Mouse (Mus musculus) CH12.LX (cell line): Measurements from ENCODE around the gene Dgcr2. TPM values are rescaled to one million over a fixed set of nuclear protein-coding genes. Genes with fewer than 3 reads are reported as not detected.

Source experiments
- DNase-seq: peaks from one replicate; pipeline ENCODE4 v3.0.0-alpha.2; 2013; ENCODE audit errors: extremely low read depth
- H3K27ac ChIP-seq: 2 replicates; pipeline ENCODE4 v1.5.1; 2012; ENCODE audit warnings: low read depth, mild to moderate bottlenecking, control low read depth, moderate library complexity; ENCODE audit not compliant: insufficient read depth
- H3K27me3 ChIP-seq: replicated peaks from 2 replicates; pipeline ENCODE3; 2012; ENCODE audit warnings: inconsistent platforms
- H3K36me3 ChIP-seq, 2 experiments: replicated peaks in 1 of 2; 2 replicates each; pipeline versions ENCODE3 to v1.6.1; 2012; ENCODE audit warnings: inconsistent platforms in 1 of 2, low read length in 1 of 2, mild to moderate bottlenecking in 1 of 2, mixed read lengths in 1 of 2, moderate library complexity in 1 of 2; ENCODE audit not compliant: control insufficient read depth in 1 of 2, insufficient read depth in 1 of 2
- H3K4me1 ChIP-seq, 2 experiments: 2 replicates each; pipeline ENCODE4 v1.6.1; 2012; ENCODE audit warnings: inconsistent platforms in 1 of 2, moderate library complexity in 1 of 2; ENCODE audit not compliant: insufficient read depth in 2 of 2, control insufficient read depth in 1 of 2
- H3K4me2 ChIP-seq: 2 replicates; pipeline ENCODE4 v1.6.1; 2012; ENCODE audit warnings: low read depth, mild to moderate bottlenecking, control low read depth; ENCODE audit not compliant: poor library complexity, insufficient read depth, severe bottlenecking
- H3K4me3 ChIP-seq, 3 experiments: fragments of 150-350 bp in 1 of 3; sonication (generic) in 1 of 3; replicated peaks in 1 of 3; 2 replicates each; pipeline versions ENCODE3 to v1.5.1; 2011 to 2012; ENCODE audit warnings: low read depth in 2 of 3, low read length in 2 of 3, mild to moderate bottlenecking in 2 of 3, moderate library complexity in 2 of 3, control low read depth in 1 of 3, improper control_type of control experiment in 1 of 3, inconsistent platforms in 1 of 3, mixed read lengths in 1 of 3; ENCODE audit not compliant: poor library complexity in 1 of 3
- H3K79me2 ChIP-seq: replicated peaks from 2 replicates; pipeline ENCODE4 v1.6.1; 2012; ENCODE audit warnings: mild to moderate bottlenecking, moderate library complexity; ENCODE audit not compliant: control insufficient read depth, poor library complexity, insufficient read depth, severe bottlenecking; ENCODE audit errors: extremely low read depth
- H3K9ac ChIP-seq: 2 replicates; pipeline ENCODE4 v1.6.1; 2012; ENCODE audit warnings: low read depth, mild to moderate bottlenecking, control low read depth, moderate library complexity; ENCODE audit not compliant: insufficient read depth
- H3K9me3 ChIP-seq: replicated peaks from 2 replicates; pipeline ENCODE3; 2012; ENCODE audit warnings: low read length, inconsistent platforms, mixed read lengths
- BHLHE40 ChIP-seq: IDR thresholded peaks from 2 replicates; pipeline ENCODE4 v1.6.1; 2011; ENCODE audit warnings: mild to moderate bottlenecking, low read depth, low read length, improper control_type of control experiment
- CHD1 ChIP-seq: IDR thresholded peaks from 2 replicates; pipeline ENCODE4 v1.6.1; 2012; ENCODE audit warnings: low read depth, low read length, improper control_type of control experiment, inconsistent platforms
- E2F4 ChIP-seq: IDR thresholded peaks from 2 replicates; pipeline ENCODE4 v1.6.1; 2011; ENCODE audit warnings: low read depth, low read length, improper control_type of control experiment; ENCODE audit not compliant: insufficient replicate concordance
- ELF1 ChIP-seq: IDR thresholded peaks from 2 replicates; pipeline ENCODE4 v1.6.1; 2014; ENCODE audit warnings: low read depth, mild to moderate bottlenecking, inconsistent platforms, low read length, improper control_type of control experiment
- EP300 ChIP-seq: IDR thresholded peaks from 2 replicates; pipeline ENCODE4 v1.6.1; 2011; ENCODE audit warnings: low read length, improper control_type of control experiment
- GABPA ChIP-seq: IDR thresholded peaks from 2 replicates; pipeline ENCODE4 v1.6.1; 2012; ENCODE audit warnings: low read depth, low read length, improper control_type of control experiment, inconsistent platforms; ENCODE audit not compliant: insufficient replicate concordance
- JUN ChIP-seq: IDR thresholded peaks from 2 replicates; pipeline ENCODE4 v1.6.1; 2011; ENCODE audit warnings: low read depth, mild to moderate bottlenecking, low read length, improper control_type of control experiment, moderate library complexity; ENCODE audit not compliant: insufficient read depth
- MAZ ChIP-seq: IDR thresholded peaks from 2 replicates; pipeline ENCODE4 v1.6.1; 2012; ENCODE audit warnings: low read depth, mild to moderate bottlenecking, inconsistent platforms, low read length, improper control_type of control experiment, moderate library complexity
- MEF2A ChIP-seq: IDR thresholded peaks from 2 replicates; pipeline ENCODE4 v1.6.1; 2014; ENCODE audit warnings: low read depth, mild to moderate bottlenecking, inconsistent platforms, low read length, improper control_type of control experiment, borderline replicate concordance
- MXI1 ChIP-seq: IDR thresholded peaks from 2 replicates; pipeline ENCODE4 v1.6.1; 2011; ENCODE audit warnings: mild to moderate bottlenecking, low read depth, low read length, improper control_type of control experiment
- MYC ChIP-seq: IDR thresholded peaks from 2 replicates; pipeline ENCODE4 v1.6.1; 2011; ENCODE audit warnings: low read depth, mild to moderate bottlenecking, improper control_type of control experiment, low read length
- NELFE ChIP-seq: IDR thresholded peaks from 2 replicates; pipeline ENCODE4 v1.6.1; 2011; ENCODE audit warnings: low read depth, low read length, improper control_type of control experiment
- PAX5 ChIP-seq: IDR thresholded peaks from 2 replicates; pipeline ENCODE4 v1.6.1; 2012; ENCODE audit warnings: low read length, inconsistent platforms, mixed read lengths
- POLR2A ChIP-seq: IDR thresholded peaks from 2 replicates; pipeline ENCODE4 v1.6.1; 2011; ENCODE audit warnings: low read depth, mild to moderate bottlenecking, improper control_type of control experiment, low read length
- POLR2AphosphoS2 ChIP-seq: IDR thresholded peaks from 2 replicates; pipeline ENCODE4 v1.6.1; 2011; ENCODE audit warnings: low read depth, low read length, improper control_type of control experiment
- RCOR1 ChIP-seq: conservative IDR thresholded peaks from 2 replicates; pipeline ENCODE4 v1.6.1; 2012; ENCODE audit warnings: low read depth, mild to moderate bottlenecking, inconsistent platforms, low read length, improper control_type of control experiment
- SMC3 ChIP-seq: IDR thresholded peaks from 2 replicates; pipeline ENCODE4 v1.6.1; 2011; ENCODE audit warnings: low read depth, low read length, improper control_type of control experiment
- TBP ChIP-seq: conservative IDR thresholded peaks from 2 replicates; pipeline ENCODE4 v1.6.1; 2011; ENCODE audit warnings: low read depth, low read length, improper control_type of control experiment
- TCF12 ChIP-seq: IDR thresholded peaks from 2 replicates; pipeline ENCODE4 v1.6.1; 2014; ENCODE audit warnings: low read depth, mild to moderate bottlenecking, inconsistent platforms, low read length, improper control_type of control experiment
- UBTF ChIP-seq: IDR thresholded peaks from 2 replicates; pipeline ENCODE4 v1.6.1; 2012; ENCODE audit warnings: low read depth, mild to moderate bottlenecking, inconsistent platforms, low read length, improper control_type of control experiment, moderate library complexity
- USF1 ChIP-seq: IDR thresholded peaks from 2 replicates; pipeline ENCODE4 v1.6.1; 2014; ENCODE audit warnings: low read depth, mild to moderate bottlenecking, inconsistent platforms, low read length, improper control_type of control experiment
- ZC3H11A ChIP-seq: IDR thresholded peaks from 2 replicates; pipeline ENCODE4 v1.6.1; 2012; ENCODE audit warnings: low read depth, mild to moderate bottlenecking, inconsistent platforms, low read length, improper control_type of control experiment
- ZKSCAN1 ChIP-seq: IDR thresholded peaks from 2 replicates; pipeline ENCODE4 v1.6.1; 2012; ENCODE audit warnings: low read depth, inconsistent platforms, low read length, improper control_type of control experiment, borderline replicate concordance
- ZMIZ1 ChIP-seq: IDR thresholded peaks from 2 replicates; pipeline ENCODE4 v1.6.1; 2012; ENCODE audit warnings: low read depth, mild to moderate bottlenecking, inconsistent platforms, low read length, improper control_type of control experiment
- dilution Hi-C: fragments of 300-500 bp; cut with MboI; formaldehyde crosslinking; loops from 2 replicates; pipeline ENCODE4 v1.14.3; 2020; ENCODE audit warnings: low sequenced_read_pairs; ENCODE audit not compliant: extremely low pct_unique_long_range_greater_than_20kb, extremely low pct_ligation_motif_present
- in situ Hi-C: fragments of 300-500 bp; cut with MboI; formaldehyde crosslinking; loops from 3 replicates; pipeline ENCODE4 v1.14.3; 2019; ENCODE audit warnings: low sequenced_read_pairs, low pct_ligation_motif_present, low pct_unique_long_range_greater_than_20kb, mixed read lengths
- polyA plus RNA-seq: library from polyadenylated mRNA; unstranded; fragments of >175 nt; gene quantifications from 2 replicates; pipeline ENCODE4 v1.2.1, GENCODE M21; 2012; ENCODE audit warnings: low read depth; ENCODE audit not compliant: insufficient read length
- total RNA-seq, 2 experiments: library from RNA; depleted of rRNA; stranded (reverse); fragments of 300-350 nt in 1 of 2; fragments of >200 nt in 1 of 2; gene quantifications; 2 replicates each; pipeline ENCODE4 v1.2.3; 2012 to 2014

The Dgcr2 gene
- total and polyA plus RNA-seq, 3 experiments, result 41.5 to 54.8 (median 48.0) TPM

DNA sequence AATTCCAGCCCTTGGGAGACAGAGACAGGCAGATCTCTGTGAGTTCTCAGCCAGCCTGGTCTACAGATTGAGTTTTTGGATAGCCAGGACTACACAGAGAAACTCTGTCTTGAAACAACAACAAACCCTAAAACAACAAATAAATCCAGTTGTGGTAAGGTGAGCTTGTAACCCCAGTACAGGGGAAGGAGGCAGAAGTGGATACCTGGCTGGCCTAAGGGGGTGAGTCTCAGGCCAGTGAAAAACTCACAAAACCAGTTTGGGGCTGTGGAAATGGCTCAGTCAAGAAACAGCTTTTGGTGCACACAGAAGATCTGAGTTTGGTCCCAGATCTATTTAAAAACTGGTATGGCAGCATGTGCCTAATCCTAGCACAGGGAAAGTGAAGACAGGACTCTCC, 16.2 kb downstream of the Dgcr2 start:
- Histone ChIP-seq H3K4me3 (no peak overlapping the region), H3K79me2 (peaks cover 49% of the 10 kb centered on the region)
- TF ChIP-seq NELFE (no peak), ELF1 (no peak), ZMIZ1 (no peak), POLR2A (no peak), MXI1 (no peak), BHLHE40 (no peak), PAX5 (no peak), EP300 (no peak), USF1 (no peak), TBP (no peak), ZC3H11A (no peak), JUN (no peak), MEF2A (no peak), POLR2AphosphoS2 (no peak), SMC3 (no peak), UBTF (no peak), CHD1 (no peak)
- TF ChIP-seq, all 38 proteins: peak for 0
- no peak for DNase-seq
- Histone ChIP-seq H3K9me3 (peaks cover 11% of the 10 kb centered on the region), H3K27ac (no peak overlapping the region), H3K4me2 (no peak overlapping the region), H3K27me3 (no peaks in the 10 kb centered on the region), H3K9ac (no peak overlapping the region), H3K4me1 (peaks cover 8 to 36% of the 10 kb centered on the region in 2 experiments), H3K36me3 (peaks cover 22 to 93% of the 10 kb centered on the region in 2 experiments)
- in situ Hi-C loops, result no loop called here
- dilution Hi-C loops, result no loop called here

GRCm38 (mm10) chr16:17879571-17879970, 18.8 kb downstream of the Dgcr2 start:
- no peak overlapping the region for H3K27ac ChIP-seq
- peaks cover 44% of the 10 kb centered on the region for H3K79me2 ChIP-seq
- no peak overlapping the region for H3K4me2 ChIP-seq
- H3K9ac ChIP-seq, result no peak overlapping the region
- H3K36me3 ChIP-seq, result peaks cover 20 to 81% of the 10 kb centered on the region in 2 experiments
- H3K27me3 ChIP-seq, result no peaks in the 10 kb centered on the region
- in situ Hi-C loops, result no loop called here
- peaks cover 11% of the 10 kb centered on the region for H3K9me3 ChIP-seq
- dilution Hi-C loops, result no loop called here
- TF ChIP-seq MYC (no peak), TBP (no peak), E2F4 (no peak), ELF1 (no peak), TCF12 (no peak), JUN (no peak), MAZ (no peak), GABPA (no peak), ZKSCAN1 (no peak), RCOR1 (no peak), CHD1 (no peak), POLR2A (no peak)
- no peak for DNase-seq
- no peak overlapping the region for H3K4me3 ChIP-seq
- peaks cover 7 to 17% of the 10 kb centered on the region in 2 experiments for H3K4me1 ChIP-seq
